7 mouse cellular contexts compared by ENCODE assay signal in the genomic region with DNA sequence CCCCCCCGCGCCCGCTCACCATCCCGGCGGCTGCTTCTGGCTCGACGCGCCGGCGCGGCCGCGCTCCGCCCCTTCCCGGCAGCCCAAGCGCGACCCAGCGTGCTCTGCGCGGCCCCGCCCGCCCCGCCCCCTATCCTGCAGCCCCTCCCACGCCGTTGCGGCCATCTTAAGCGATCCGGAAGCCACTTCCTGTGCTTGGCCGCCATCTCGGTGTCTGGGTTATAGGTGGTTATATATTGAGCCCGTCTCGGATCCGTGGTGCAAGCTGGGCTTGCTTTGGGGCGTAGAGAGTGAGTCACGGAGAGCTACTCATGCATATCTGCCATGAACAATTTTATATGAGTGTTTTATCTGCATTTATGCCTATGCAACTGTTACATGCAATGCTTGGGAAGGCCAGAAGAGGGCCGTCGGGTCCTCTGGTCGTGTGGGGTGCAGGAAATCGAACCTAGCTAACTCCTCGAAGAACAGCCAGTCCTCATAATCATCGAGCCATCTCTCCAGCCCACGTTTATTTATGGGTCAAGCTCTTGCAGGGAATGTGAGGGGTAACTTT. TPM values are rescaled to one million over a fixed set of nuclear protein-coding genes. Genes with fewer than 3 reads are reported as not detected.
A peak's percentile ranks its signal among the peaks of the same experiment; 100 is the strongest.
DNase-seq lines count a peak whose midpoint lies in the region; ATAC-seq lines count a peak whose summit lies in the region.

Elob (minus strand) TSS at position 73 of the 556 bp plus-strand sequence.

- peak; percentile 91 for DNase-seq in adrenal gland, adult 2 months
- peak; percentile 72 for DNase-seq in embryo, embryonic 11.5 days (ENCODE audit: low read depth, low spot score)
- peak; percentile 76 to 78 for DNase-seq in gastrocnemius, postnatal 36 days
- peak; percentile 90 to 93 for DNase-seq in left cerebral cortex, postnatal 25 days (ENCODE audit: low spot score in 2 of 2)
- DNase-seq in midbrain, embryonic 10.5 days (ENCODE audit: low spot score): peak; percentile 92
- peak; percentile 83 for DNase-seq in right cerebral cortex, postnatal 4 days

- under 1% methylated on average over 28 of the region's 42 CpGs for WGBS in intestine, embryonic 15.5 days
- WGBS in midbrain, embryonic 10.5 days: 2% methylated on average over 40 of the region's 42 CpGs

- peak; percentile 98 for ATAC-seq in intestine, embryonic 15.5 days

- peaks cover 5% of the 10 kb centered on the region for H3K4me1 ChIP-seq in intestine, embryonic 15.5 days (replicated peaks)
- H3K4me1 ChIP-seq in midbrain, embryonic 10.5 days: peaks cover 18% of the 10 kb centered on the region

- peak within 1 kb of the TSS; percentile 91 for H3K27ac ChIP-seq in intestine, embryonic 15.5 days
- peak within 1 kb of the TSS; percentile 89 for H3K27ac ChIP-seq in midbrain, embryonic 10.5 days (replicated peaks)

- peak within 1 kb of the TSS; percentile 73 for H3K9ac ChIP-seq in intestine, embryonic 15.5 days

- H3K4me3 ChIP-seq in intestine, embryonic 15.5 days (replicated peaks): peak within 1 kb of the TSS; percentile 74
- H3K4me3 ChIP-seq in midbrain, embryonic 10.5 days: peak within 1 kb of the TSS; percentile 91

- H3K36me3 ChIP-seq in intestine, embryonic 15.5 days: peaks cover 18% of the 10 kb centered on the region
- peaks cover 33% of the 10 kb centered on the region for H3K36me3 ChIP-seq in midbrain, embryonic 10.5 days

- H3K27me3 ChIP-seq in intestine, embryonic 15.5 days (replicated peaks): peaks cover 7% of the 10 kb centered on the region
- H3K27me3 ChIP-seq in midbrain, embryonic 10.5 days (ENCODE audit: low read depth, poor library complexity, severe bottlenecking): peaks cover 23% of the 10 kb centered on the region

- H3K4me2 ChIP-seq in intestine, embryonic 15.5 days (replicated peaks): peak within 1 kb of the TSS; percentile 66

- intact Hi-C loops in gastrocnemius, postnatal 36 days (cut with DNase I): no loop called here
- intact Hi-C loops in left cerebral cortex, postnatal 25 days (cut with DNase I): loop anchor here (2.0 kb wide), 2 partner anchors 26 to 58 kb away; partner anchors contain the start of gene Flywch1

- no peaks in the 10 kb centered on the region for H3K9me3 ChIP-seq in intestine, embryonic 15.5 days
- no peaks in the 10 kb centered on the region for H3K9me3 ChIP-seq in midbrain, embryonic 10.5 days (replicated peaks)

RNA-seq across cellular contexts. Expression of gene Elob, which starts in this region (rescaled TPM):
- 100 to 1,000 TPM; 447 to 451 TPM for total RNA-seq in adrenal gland, adult 2 months (2021)
- polyA plus RNA-seq in adrenal gland, adult 2 months (2012; rRNA removed): 513 and 552 TPM in 2 replicates
- total RNA-seq in gastrocnemius, postnatal 36 days (2021): 100 to 1,000 TPM; 270 to 297 TPM
- 939 and 946 TPM in 2 replicates for polyA plus RNA-seq in intestine, embryonic 15.5 days (2015; fragmentation: Nextera tagmentation; extraction: Ambion mirVana)
- 100 to 1,000 TPM; 359 to 371 TPM for total RNA-seq in left cerebral cortex, postnatal 25 days (2021)
- polyA plus RNA-seq in midbrain, embryonic 10.5 days (2016; fragmentation: Nextera tagmentation; extraction: Ambion mirVana): 1,078 TPM in 2 replicates

Comparison
In these comparisons a context has a peak if more than half of its experiments do, and no peak if none do; other contexts are left out.
1. Peak in every context shown above with its lines: DNase-seq, ATAC-seq, H3K4me3 ChIP-seq and H3K27ac ChIP-seq.